Mouse (Mus musculus) heart, postnatal 4 days (tissue): Measurements from ENCODE around the gene Hcn3. TPM values are rescaled to one million over a fixed set of nuclear protein-coding genes. Genes with fewer than 3 reads are reported as not detected.

Experiments used
- DNase-seq: peaks from one replicate; pipeline ENCODE4 v3.0.0; 2021
- total RNA-seq, 2 experiments: library from RNA; stranded (reverse); gene quantifications; 2 replicates each; pipeline ENCODE4 v1.2.3; 2021

Gene Hcn3
- total RNA-seq, 2 experiments from 2014 or later, result 0.86 to 1.1 TPM

- no peak for DNase-seq
Observed at GRCm38 (mm10) chr3:89145566-89145965, 14.4 kb downstream of the Hcn3 start.

- DNase-seq, result no peak
Observed at GRCm38 (mm10) chr3:89144821-89145220, 15.2 kb downstream of the Hcn3 start.

GRCm38 (mm10) chr3:89136365-89136764 is 23.6 kb downstream of the Hcn3 start:
- no peak for DNase-seq

- no peak for DNase-seq
Observed at GRCm38 (mm10) chr3:89135958-89136357, 24.0 kb downstream of the Hcn3 start, which contains the start of gene Pklr. Gene Pklr, plus strand, starts transcription at chr3:89136142.

- DNase-seq, result no peak
Observed at GRCm38 (mm10) chr3:89133752-89134151, 26.2 kb downstream of the Hcn3 start.

- DNase-seq, result no peak
Observed at GRCm38 (mm10) chr3:89133063-89133450, 26.9 kb downstream of the Hcn3 start.

GRCm38 (mm10) chr3:89132285-89133062 is 27.5 kb downstream of the Hcn3 start:
- peak; percentile 48 for DNase-seq

- no peak for DNase-seq
Observed at GRCm38 (mm10) chr3:89131816-89132215, 28.2 kb downstream of the Hcn3 start.

- no peak for DNase-seq
Observed at GRCm38 (mm10) chr3:89129908-89130307, 30.1 kb downstream of the Hcn3 start.

GRCm38 (mm10) chr3:89125981-89126380 is 34.0 kb downstream of the Hcn3 start:
- no peak for DNase-seq

- peak; percentile 65 for DNase-seq
Observed at GRCm38 (mm10) chr3:89124241-89124640, 35.8 kb downstream of the Hcn3 start.

GRCm38 (mm10) chr3:89123313-89123712 is 36.7 kb downstream of the Hcn3 start:
- DNase-seq, result peak; percentile 69

- DNase-seq, result peak; percentile 33
Observed at GRCm38 (mm10) chr3:89115522-89115921, 44.5 kb downstream of the Hcn3 start.

- DNase-seq, result no peak
Observed at GRCm38 (mm10) chr3:89113058-89113457, 46.9 kb downstream of the Hcn3 start.

- DNase-seq, result no peak
Observed at GRCm38 (mm10) chr3:89108146-89108545, 51.9 kb downstream of the Hcn3 start.

GRCm38 (mm10) chr3:89107545-89107944 is 52.5 kb downstream of the Hcn3 start:
- no peak for DNase-seq

GRCm38 (mm10) chr3:89106881-89107280 is 53.1 kb downstream of the Hcn3 start:
- no peak for DNase-seq

- no peak for DNase-seq
Observed at GRCm38 (mm10) chr3:89103291-89103595, 56.8 kb downstream of the Hcn3 start.

GRCm38 (mm10) chr3:89102495-89103290 is 57.3 kb downstream of the Hcn3 start:
- DNase-seq, result no peak

GRCm38 (mm10) chr3:89101812-89102494 is 58.0 kb downstream of the Hcn3 start, which contains the start of gene Fdps:
Gene Fdps, minus strand, starts transcription at chr3:89101959.
- peak; percentile 94 for DNase-seq

- DNase-seq, result no peak
Observed at GRCm38 (mm10) chr3:89101459-89101811, 58.6 kb downstream of the Hcn3 start.

- DNase-seq, result peak; percentile 30
Observed at GRCm38 (mm10) chr3:89100811-89101210, 59.2 kb downstream of the Hcn3 start, which contains the start of gene Gm43738. Gene Gm43738, minus strand, starts transcription at chr3:89101099.
